Mouse (Mus musculus) lung, embryonic 14.5 days (tissue): ENCODE data around the gene Tmem191c. TPM values are rescaled to one million over a fixed set of nuclear protein-coding genes. Genes with fewer than 3 reads are reported as not detected.
"Not testable (repeated sequence)": the region's sequence is repeated elsewhere in the genome, so short reads cannot be mapped to it uniquely, and the experiment has no call there.

ENCODE experiments used
- ATAC-seq: fragments of 200-750 bp; cut with Nextera tagmentation; 2 replicates; pipeline ENCODE4 v1.8.0; 2017; ENCODE audit warnings: mild to moderate bottlenecking, moderate TSS enrichment, moderate library complexity; ENCODE audit not compliant: insufficient read depth
- DNase-seq: peaks from one replicate; pipeline ENCODE4 v3.0.0-alpha.2; 2015
- H3K27ac ChIP-seq: fragments of 300-500 bp; sonication (generic); 2 replicates; pipeline ENCODE4 v1.5.1; 2014; ENCODE audit warnings: low read depth, mild to moderate bottlenecking, moderate library complexity
- H3K27me3 ChIP-seq: fragments of 300-500 bp; sonication (generic); 2 replicates; pipeline ENCODE4 v1.6.1; 2014; ENCODE audit warnings: low read length, control low read depth; ENCODE audit not compliant: insufficient read depth
- H3K36me3 ChIP-seq: fragments of 300-500 bp; sonication (generic); 2 replicates; pipeline ENCODE4 v1.6.1; 2014; ENCODE audit warnings: control low read depth; ENCODE audit not compliant: insufficient read depth
- H3K4me1 ChIP-seq: fragments of 300-500 bp; sonication (generic); 2 replicates; pipeline ENCODE4 v1.6.1; 2014; ENCODE audit warnings: antibody characterized with exemption, control low read depth; ENCODE audit not compliant: insufficient read depth
- H3K4me2 ChIP-seq: fragments of 300-500 bp; sonication (generic); 2 replicates; pipeline ENCODE4 v1.6.1; 2014; ENCODE audit warnings: mild to moderate bottlenecking
- H3K4me3 ChIP-seq: fragments of 300-500 bp; sonication (generic); 2 replicates; pipeline ENCODE4 v1.5.1; 2014; ENCODE audit warnings: low read depth, low read length
- H3K9ac ChIP-seq: fragments of 300-500 bp; sonication (generic); 2 replicates; pipeline ENCODE4 v1.6.1; 2014
- H3K9me3 ChIP-seq: fragments of 300-500 bp; sonication (generic); 2 replicates; pipeline ENCODE4 v1.6.1; 2016; ENCODE audit warnings: low read depth, low read length, control low read depth
- CTCF ChIP-seq: IDR thresholded peaks from 2 replicates; pipeline ENCODE4 v1.5.1; 2016; ENCODE audit warnings: antibody characterized with exemption, low read depth
- WGBS: fragments of 180-500 bp; shearing (Covaris S2); extraction: QIAGEN DNeasy Blood & Tissue Kit; methylation state at CpG from one replicate; pipeline ENCODE4 v1.1.7; 2014; 5-methylcytosine and 5-hydroxymethylcytosine counted together
- polyA plus RNA-seq: library from polyadenylated mRNA; unstranded; fragments of >200 nt; fragmentation: Nextera tagmentation; extraction: Ambion mirVana; gene quantifications from 2 replicates; pipeline ENCODE4 v1.2.1, GENCODE M21; 2014

The Tmem191c gene
- 6.7 and 7.5 TPM in 2 replicates for polyA plus RNA-seq

GRCm38 (mm10) chr16:17275721-17276120 lies at the start of gene Tmem191c:
Gene Tmem191c, plus strand, starts transcription at chr16:17276077.
- no peak for ATAC-seq
- no peak for TF ChIP-seq CTCF

GRCm38 (mm10) chr16:17226496-17226895 lies 49.4 kb upstream of the Tmem191c start:
- Histone ChIP-seq H3K27ac (no peak overlapping the region), H3K4me2 (no peak overlapping the region), H3K4me3 (no peak overlapping the region), H3K36me3 (no peaks in the 10 kb centered on the region), H3K9me3 (0 out of 2 replicates have a peak, but pooled peaks cover 3% of the 10 kb centered on the region), H3K4me1 (no peaks in the 10 kb centered on the region), H3K27me3 (no peaks in the 10 kb centered on the region), H3K9ac (no peak overlapping the region)
- ATAC-seq: no peak
- no peak for TF ChIP-seq CTCF
- no peak for DNase-seq

More at GRCm38 (mm10) chr16:17275721-17276120, at the start of gene Tmem191c:
- no peak within 1 kb of the TSS; the same call in 1 of the 2 replicates for H3K27ac ChIP-seq
- H3K4me3 ChIP-seq: peak within 1 kb of the TSS; percentile 53
- H3K27me3 ChIP-seq: peaks cover 22% of the 10 kb centered on the region
- peaks cover 3% of the 10 kb centered on the region; the same call in 1 of the 2 replicates for H3K9me3 ChIP-seq
- no peak for DNase-seq
- 55% methylated on average over 7 of the region's 7 CpGs for WGBS
- H3K4me2 ChIP-seq: peak within 1 kb of the TSS; percentile 97
- H3K36me3 ChIP-seq: no peaks in the 10 kb centered on the region; the same call in 1 of the 2 replicates
- H3K9ac ChIP-seq: peak within 1 kb of the TSS; percentile 38
- H3K4me1 ChIP-seq: peaks cover 11% of the 10 kb centered on the region

- H3K4me1 ChIP-seq: peaks cover 11% of the 10 kb centered on the region; the same call in 1 of the 2 replicates
- H3K36me3 ChIP-seq, H3K4me2 ChIP-seq, H3K27ac ChIP-seq, DNase-seq, H3K4me3 ChIP-seq, H3K9me3 ChIP-seq, ATAC-seq, H3K27me3 ChIP-seq, H3K9ac ChIP-seq: not testable (repeated sequence)
- WGBS: 89% methylated on average over 2 of the region's 2 CpGs
Observed at GRCm38 (mm10) chr16:17231523-17231922, 44.4 kb upstream of the Tmem191c start.

- Histone ChIP-seq H3K36me3 (no peaks in the 10 kb centered on the region), H3K4me2 (peak within 1 kb of the TSS; percentile 78), H3K9me3 (0 out of 2 replicates have a peak, but pooled peaks cover 3% of the 10 kb centered on the region), H3K4me1 (peaks cover 11% of the 10 kb centered on the region; the same call in 1 of the 2 replicates), H3K4me3 (peak within 1 kb of the TSS; percentile 90), H3K9ac (peak within 1 kb of the TSS; percentile 94), H3K27me3 (no peaks in the 10 kb centered on the region), H3K27ac (peak within 1 kb of the TSS; percentile 94)
- DNase-seq (peak; percentile 98), ATAC-seq (peak; percentile 97)
- TF ChIP-seq CTCF: no peak
- WGBS: 2% methylated on average over 59 of the region's 59 CpGs
Observed at GRCm38 (mm10) chr16:17232794-17233701, 42.8 kb upstream of the Tmem191c start, which contains the start of gene Hic2. Gene Hic2, plus strand, starts transcription at chr16:17233572.

- peak overlapping the region; percentile 94 for H3K9ac ChIP-seq
- ATAC-seq (peak; percentile 68), DNase-seq (peak; percentile 75)
- WGBS: 0% methylated on average over 60 of the region's 62 CpGs
- H3K9me3 ChIP-seq: 0 out of 2 replicates have a peak, but pooled peaks cover 3% of the 10 kb centered on the region
- peak overlapping the region; percentile 94 for H3K27ac ChIP-seq
- peak overlapping the region; percentile 90 for H3K4me3 ChIP-seq
- peaks cover 11% of the 10 kb centered on the region; the same call in 1 of the 2 replicates for H3K4me1 ChIP-seq
- no peaks in the 10 kb centered on the region for H3K27me3 ChIP-seq
- no peak for TF ChIP-seq CTCF
- peak overlapping the region; percentile 78 for H3K4me2 ChIP-seq
- no peaks in the 10 kb centered on the region for H3K36me3 ChIP-seq
Observed at GRCm38 (mm10) chr16:17233702-17234498, 42.0 kb upstream of the Tmem191c start.

- Histone ChIP-seq H3K27me3 (no peaks in the 10 kb centered on the region), H3K9me3 (0 out of 2 replicates have a peak, but pooled peaks cover 3% of the 10 kb centered on the region), H3K27ac (peak overlapping the region; percentile 94), H3K9ac (peak overlapping the region; percentile 94), H3K4me3 (peak overlapping the region; percentile 90), H3K4me1 (peaks cover 11% of the 10 kb centered on the region; the same call in 1 of the 2 replicates), H3K4me2 (peak overlapping the region; percentile 78), H3K36me3 (no peaks in the 10 kb centered on the region)
- DNase-seq: peak; percentile 73
- WGBS: 0% methylated on average over 12 of the region's 12 CpGs
- TF ChIP-seq CTCF: no peak
- no peak for ATAC-seq
Observed at GRCm38 (mm10) chr16:17234499-17234895, 41.4 kb upstream of the Tmem191c start.
